Mouse (Mus musculus) kidney, postnatal 10 days (tissue): ENCODE results near the gene Auts2.

Experiments
- DNase-seq: peaks from one replicate; pipeline ENCODE4 v3.0.0; 2021; ENCODE audit warnings: mixed read lengths

The Auts2 gene

GRCm38 (mm10) chr5:131711474-131712129 is 831.5 kb downstream of the Auts2 start:
- peak; percentile 33 for DNase-seq

- no peak for DNase-seq
Measured at GRCm38 (mm10) chr5:131710735-131711473, 832.2 kb downstream of the Auts2 start.

GRCm38 (mm10) chr5:131707471-131707870 is 835.7 kb downstream of the Auts2 start:
- no peak for DNase-seq

- DNase-seq: no peak
Measured at GRCm38 (mm10) chr5:131703729-131704128, 839.4 kb downstream of the Auts2 start.

GRCm38 (mm10) chr5:131702840-131703392 is 840.2 kb downstream of the Auts2 start:
- no peak for DNase-seq

GRCm38 (mm10) chr5:131698900-131699299 is 844.2 kb downstream of the Auts2 start:
- DNase-seq: no peak

GRCm38 (mm10) chr5:131690781-131691180 is 852.4 kb downstream of the Auts2 start:
- DNase-seq: no peak

- DNase-seq: no peak
Measured at GRCm38 (mm10) chr5:131686956-131687618, 856.1 kb downstream of the Auts2 start.

- DNase-seq: no peak
Measured at GRCm38 (mm10) chr5:131680127-131680845, 862.9 kb downstream of the Auts2 start.

- DNase-seq: no peak
Measured at GRCm38 (mm10) chr5:131679523-131679922, 863.6 kb downstream of the Auts2 start.

- DNase-seq: no peak
Measured at GRCm38 (mm10) chr5:131677518-131677917, 865.6 kb downstream of the Auts2 start.

GRCm38 (mm10) chr5:131673696-131674095 is 869.4 kb downstream of the Auts2 start:
- peak; percentile 9 for DNase-seq

- DNase-seq: no peak
Measured at GRCm38 (mm10) chr5:131665068-131665467, 878.1 kb downstream of the Auts2 start.

GRCm38 (mm10) chr5:131664657-131665056 is 878.5 kb downstream of the Auts2 start:
- DNase-seq: no peak

- DNase-seq: no peak
Measured at GRCm38 (mm10) chr5:131662657-131663056, 880.5 kb downstream of the Auts2 start.

- DNase-seq: no peak
Measured at GRCm38 (mm10) chr5:131658822-131659515, 884.2 kb downstream of the Auts2 start.

- DNase-seq: no peak
Measured at GRCm38 (mm10) chr5:131654206-131654605, 888.9 kb downstream of the Auts2 start.

- peak; percentile 24 for DNase-seq
Measured at GRCm38 (mm10) chr5:131650381-131650891, 892.7 kb downstream of the Auts2 start.

GRCm38 (mm10) chr5:131647683-131648119 is 895.4 kb downstream of the Auts2 start:
- no peak for DNase-seq

- peak; percentile 54 for DNase-seq
Measured at GRCm38 (mm10) chr5:131647104-131647682, 896.0 kb downstream of the Auts2 start.

- DNase-seq: no peak
Measured at GRCm38 (mm10) chr5:131646192-131646775, 896.9 kb downstream of the Auts2 start.
